Mouse (Mus musculus): Measurements from ENCODE around the gene Nedd9. TPM values are rescaled to one million over a fixed set of nuclear protein-coding genes. Genes with fewer than 3 reads are reported as not detected.

Nedd9 gene
- total and polyA plus RNA-seq, 3 experiments, result 15.2 to 28.9 (median 26.7) TPM

GRCm38 (mm10) chr13:41293595-41293994, 193.6 kb downstream of the Nedd9 start:
- DNase-seq, result no peak
- Histone ChIP-seq H3K27me3 (ENCODE audit: control insufficient read depth, insufficient read depth, low read length) (no peaks in the 10 kb centered on the region), H3K4me3 (no peak overlapping the region), H3K79me2 (replicated peaks; ENCODE audit: control insufficient read depth, insufficient read depth, low read length) (no peaks in the 10 kb centered on the region), H3K4me1 (ENCODE audit: control insufficient read depth, insufficient read depth, low read length) (peaks cover 3% of the 10 kb centered on the region), H3K27ac (no peak overlapping the region), H3K36me3 (ENCODE audit: control insufficient read depth, insufficient read depth, low read length) (no peaks in the 10 kb centered on the region), H3K9ac (ENCODE audit: low read depth, low read length) (no peak overlapping the region)
- no peak for TF ChIP-seq EP300 (IDR thresholded peaks at IDR 0.05; ENCODE audit: insufficient read depth, low read depth, low read length)
- no peak for TF ChIP-seq CTCF (IDR thresholded peaks at IDR 0.05)
- TF ChIP-seq POLR2A (IDR thresholded peaks at IDR 0.05; ENCODE audit: insufficient read depth, low read depth, low read length), result no peak
- 78% methylated on average over 5 of the region's 5 CpGs for WGBS
- intact Hi-C loops (cut with DNase I), result no loop called here

GRCm38 (mm10) chr13:41291466-41291974, 195.6 kb downstream of the Nedd9 start:
- TF ChIP-seq POLR2A (IDR thresholded peaks at IDR 0.05; ENCODE audit: insufficient read depth, low read depth, low read length), result no peak
- TF ChIP-seq EP300 (IDR thresholded peaks at IDR 0.05; ENCODE audit: insufficient read depth, low read depth, low read length), result no peak
- no peak for TF ChIP-seq CTCF (IDR thresholded peaks at IDR 0.05)
- H3K9ac ChIP-seq (ENCODE audit: low read depth, low read length), result no peak overlapping the region
- H3K4me1 ChIP-seq (ENCODE audit: control insufficient read depth, insufficient read depth, low read length), result peaks cover 2% of the 10 kb centered on the region
- intact Hi-C loops (cut with DNase I), result no loop called here
- no peaks in the 10 kb centered on the region for H3K36me3 ChIP-seq (ENCODE audit: control insufficient read depth, insufficient read depth, low read length)
- H3K4me3 ChIP-seq, result no peak overlapping the region
- no peaks in the 10 kb centered on the region for H3K79me2 ChIP-seq (replicated peaks; ENCODE audit: control insufficient read depth, insufficient read depth, low read length)
- H3K27me3 ChIP-seq (ENCODE audit: control insufficient read depth, insufficient read depth, low read length), result no peaks in the 10 kb centered on the region
- WGBS, result 77% methylated on average over 4 of the region's 4 CpGs
- no peak for DNase-seq
- no peak overlapping the region for H3K27ac ChIP-seq

DNA sequence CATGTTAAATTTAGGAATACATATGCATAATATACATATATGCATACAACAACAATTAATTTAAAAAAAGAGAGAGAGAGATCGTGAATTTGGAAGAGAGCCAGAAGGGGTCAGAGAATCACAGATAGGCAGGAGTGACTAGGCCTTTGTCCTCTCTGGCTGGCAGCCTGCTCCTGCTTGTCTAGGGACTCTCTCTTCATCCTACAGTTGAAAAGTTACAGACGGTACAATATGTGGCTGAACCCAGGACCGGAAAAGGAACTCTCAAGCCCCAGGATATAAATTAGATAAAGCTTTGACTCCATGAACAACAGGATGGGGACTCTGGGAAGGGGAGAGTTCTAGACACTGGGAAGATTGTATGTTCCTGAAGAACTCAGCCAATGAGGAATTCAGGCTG, 200.9 kb downstream of the Nedd9 start:
- no peak overlapping the region for H3K4me3 ChIP-seq
- no peak for TF ChIP-seq CTCF (IDR thresholded peaks at IDR 0.05)
- no peak for TF ChIP-seq POLR2A (IDR thresholded peaks at IDR 0.05; ENCODE audit: insufficient read depth, low read depth, low read length)
- TF ChIP-seq EP300 (IDR thresholded peaks at IDR 0.05; ENCODE audit: insufficient read depth, low read depth, low read length), result no peak
- no peaks in the 10 kb centered on the region for H3K79me2 ChIP-seq (replicated peaks; ENCODE audit: control insufficient read depth, insufficient read depth, low read length)
- no peaks in the 10 kb centered on the region; the same call in 1 of the 2 replicates for H3K4me1 ChIP-seq (ENCODE audit: control insufficient read depth, insufficient read depth, low read length)
- no peak overlapping the region for H3K27ac ChIP-seq
- intact Hi-C loops (cut with DNase I), result no loop called here
- no peak overlapping the region for H3K9ac ChIP-seq (ENCODE audit: low read depth, low read length)
- WGBS, result 50% methylated on average over 3 of the region's 3 CpGs
- H3K27me3 ChIP-seq (ENCODE audit: control insufficient read depth, insufficient read depth, low read length), result no peaks in the 10 kb centered on the region
- no peak for DNase-seq
- H3K36me3 ChIP-seq (ENCODE audit: control insufficient read depth, insufficient read depth, low read length), result no peaks in the 10 kb centered on the region

- WGBS, result 84% methylated on average over 4 of the region's 4 CpGs
- no peak overlapping the region for H3K9ac ChIP-seq (ENCODE audit: low read depth, low read length)
These were observed 201.7 kb downstream of the Nedd9 start for GRCm38 (mm10) chr13:41285448-41285847.

DNA sequence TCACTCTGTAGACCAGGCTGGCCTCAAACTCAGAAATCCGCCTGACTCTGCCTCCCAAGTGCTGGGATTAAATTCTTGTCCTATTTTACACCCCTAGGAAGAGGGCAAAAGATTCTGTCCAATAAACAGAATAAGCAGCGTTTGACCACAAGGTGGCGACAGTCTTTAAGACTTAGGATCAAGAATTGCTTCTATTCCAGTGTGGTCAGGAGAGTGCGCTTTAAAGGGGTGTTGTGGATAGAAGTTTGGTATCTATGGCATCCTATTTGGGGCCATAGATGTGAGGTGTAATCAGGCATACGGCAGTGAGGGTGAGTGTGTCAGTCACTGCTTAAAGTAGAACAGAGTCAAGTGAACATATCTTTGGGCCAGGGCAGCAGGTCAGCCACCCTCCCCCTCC, 203.9 kb downstream of the Nedd9 start:
- WGBS, result 12% methylated on average over 5 of the region's 5 CpGs
- H3K4me1 ChIP-seq (ENCODE audit: control insufficient read depth, insufficient read depth, low read length), result no peaks in the 10 kb centered on the region; the same call in 1 of the 2 replicates
- intact Hi-C loops (cut with DNase I), result loop anchor here (1.0 to 2.0 kb wide), 3 partner anchors 19 to 352 kb away; no protein-coding TSS in a partner anchor

More at GRCm38 (mm10) chr13:41285448-41285847, 201.7 kb downstream of the Nedd9 start:
- Histone ChIP-seq H3K27me3 (ENCODE audit: control insufficient read depth, insufficient read depth, low read length) (no peaks in the 10 kb centered on the region), H3K27ac (no peak overlapping the region), H3K4me3 (no peak overlapping the region), H3K79me2 (replicated peaks; ENCODE audit: control insufficient read depth, insufficient read depth, low read length) (no peaks in the 10 kb centered on the region), H3K4me1 (ENCODE audit: control insufficient read depth, insufficient read depth, low read length) (no peaks in the 10 kb centered on the region; the same call in 1 of the 2 replicates), H3K36me3 (ENCODE audit: control insufficient read depth, insufficient read depth, low read length) (no peaks in the 10 kb centered on the region)
- TF ChIP-seq CTCF (IDR thresholded peaks at IDR 0.05) (no peak), EP300 (IDR thresholded peaks at IDR 0.05; ENCODE audit: insufficient read depth, low read depth, low read length) (no peak), POLR2A (IDR thresholded peaks at IDR 0.05; ENCODE audit: insufficient read depth, low read depth, low read length) (no peak)
- DNase-seq, result no peak
- intact Hi-C loops (cut with DNase I), result no loop called here

DNA sequence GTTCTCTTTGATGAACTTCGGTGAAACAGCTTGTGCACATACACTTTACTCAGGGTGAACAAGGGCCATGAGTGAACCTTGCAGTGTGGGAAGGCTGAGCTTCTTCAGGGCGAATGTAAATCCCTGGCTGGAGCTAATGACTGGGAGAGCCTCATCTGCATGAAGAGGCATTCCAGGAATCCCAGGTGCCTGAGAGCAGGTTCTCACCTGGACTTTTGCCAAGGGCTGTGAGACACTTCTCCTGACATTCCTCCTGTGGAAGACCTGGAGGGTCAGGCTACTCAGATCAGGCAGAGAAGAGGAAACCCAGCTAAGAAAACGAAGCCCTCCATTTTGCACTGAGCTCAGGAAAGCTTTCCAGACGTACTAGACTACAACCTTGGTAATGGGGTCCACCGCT, 206.5 kb downstream of the Nedd9 start:
- WGBS, result 78% methylated on average over 5 of the region's 5 CpGs
- TF ChIP-seq EP300 (IDR thresholded peaks at IDR 0.05; ENCODE audit: insufficient read depth, low read depth, low read length) (no peak), CTCF (IDR thresholded peaks at IDR 0.05) (no peak), POLR2A (IDR thresholded peaks at IDR 0.05; ENCODE audit: insufficient read depth, low read depth, low read length) (no peak)
- no peaks in the 10 kb centered on the region for H3K79me2 ChIP-seq (replicated peaks; ENCODE audit: control insufficient read depth, insufficient read depth, low read length)
- H3K4me3 ChIP-seq, result no peak overlapping the region
- H3K27me3 ChIP-seq (ENCODE audit: control insufficient read depth, insufficient read depth, low read length), result no peaks in the 10 kb centered on the region
- intact Hi-C loops (cut with DNase I), result no loop called here
- no peaks in the 10 kb centered on the region for H3K36me3 ChIP-seq (ENCODE audit: control insufficient read depth, insufficient read depth, low read length)
- H3K9ac ChIP-seq (ENCODE audit: low read depth, low read length), result no peak overlapping the region
- DNase-seq, result no peak
- H3K27ac ChIP-seq, result no peak overlapping the region
- H3K4me1 ChIP-seq (ENCODE audit: control insufficient read depth, insufficient read depth, low read length), result no peaks in the 10 kb centered on the region; the same call in 1 of the 2 replicates

More for the DNA sequence above, 203.9 kb downstream of the Nedd9 start:
- H3K27me3 ChIP-seq (ENCODE audit: control insufficient read depth, insufficient read depth, low read length), result no peaks in the 10 kb centered on the region
- H3K27ac ChIP-seq, result no peak overlapping the region
- TF ChIP-seq POLR2A (IDR thresholded peaks at IDR 0.05; ENCODE audit: insufficient read depth, low read depth, low read length) (no peak), CTCF (IDR thresholded peaks at IDR 0.05) (peak; percentile 84), EP300 (IDR thresholded peaks at IDR 0.05; ENCODE audit: insufficient read depth, low read depth, low read length) (no peak)
- no peaks in the 10 kb centered on the region for H3K36me3 ChIP-seq (ENCODE audit: control insufficient read depth, insufficient read depth, low read length)
- H3K4me3 ChIP-seq, result no peak overlapping the region
- H3K9ac ChIP-seq (ENCODE audit: low read depth, low read length), result no peak overlapping the region
- no peaks in the 10 kb centered on the region for H3K79me2 ChIP-seq (replicated peaks; ENCODE audit: control insufficient read depth, insufficient read depth, low read length)
- peak; percentile 50 to 63 for DNase-seq
